Mouse (Mus musculus) C2C12 (cell line): ENCODE data around the gene St6gal1. TPM values are rescaled to one million over a fixed set of nuclear protein-coding genes. Genes with fewer than 3 reads are reported as not detected.

Source experiments
- H3K27me3 ChIP-seq: one replicate; pipeline ENCODE4 v1.6.1; 2011; ENCODE audit not compliant: control insufficient read depth, insufficient read depth, insufficient read length
- H3K36me3 ChIP-seq: one replicate; pipeline ENCODE4 v1.6.1; 2011; ENCODE audit not compliant: control insufficient read depth, insufficient read depth
- H3K4me3 ChIP-seq: one replicate; pipeline ENCODE4 v1.5.1; 2011; ENCODE audit warnings: mild to moderate bottlenecking, control low read depth; ENCODE audit not compliant: poor library complexity, insufficient read depth, severe bottlenecking
- H3K79me2 ChIP-seq: one replicate; pipeline ENCODE4 v1.6.1; 2011; ENCODE audit not compliant: control insufficient read depth, insufficient read depth
- H3K79me3 ChIP-seq: one replicate; pipeline ENCODE4 v1.6.1; 2011; ENCODE audit warnings: low read depth, control low read depth
- H3ac ChIP-seq: one replicate; pipeline ENCODE3; 2011; ENCODE audit warnings: low read depth; ENCODE audit not compliant: control insufficient read depth, insufficient read length
- CEBPB ChIP-seq: IDR thresholded peaks from one replicate; pipeline ENCODE4 v1.6.1; 2011; ENCODE audit warnings: low read depth, mild to moderate bottlenecking, control low read depth, moderate library complexity
- CTCF ChIP-seq: IDR thresholded peaks from one replicate; pipeline ENCODE4 v1.5.1; 2011; ENCODE audit not compliant: control insufficient read depth, insufficient read depth, insufficient read length
- FOSL1 ChIP-seq: IDR thresholded peaks from one replicate; pipeline ENCODE4 v1.8.0; 2011; ENCODE audit warnings: mild to moderate bottlenecking, low read length; ENCODE audit not compliant: poor library complexity, insufficient read depth, severe bottlenecking
- MAX ChIP-seq: IDR thresholded peaks from one replicate; pipeline ENCODE4 v1.6.1; 2011; ENCODE audit warnings: mild to moderate bottlenecking, control low read depth
- MYOD1 ChIP-seq: IDR thresholded peaks from one replicate; pipeline ENCODE4 v1.6.1; 2011; ENCODE audit warnings: low read depth; ENCODE audit not compliant: control insufficient read depth, insufficient read length
- MYOG ChIP-seq: IDR thresholded peaks from one replicate; pipeline ENCODE4 v1.6.1; 2011; ENCODE audit not compliant: control insufficient read depth, insufficient read length; ENCODE audit errors: extremely low read depth
- USF1 ChIP-seq: IDR thresholded peaks from one replicate; pipeline ENCODE4 v1.6.1; 2011; ENCODE audit warnings: low read depth, mild to moderate bottlenecking, control low read depth, moderate library complexity
- polyA plus RNA-seq: library from polyadenylated mRNA; unstranded; fragments of >200 nt; fragmentation: generic; extraction: Trizol; gene quantifications from one replicate; pipeline ENCODE4 v1.2.1, GENCODE M21; 2012; ENCODE audit warnings: missing spikeins

St6gal1 gene
- polyA plus RNA-seq, 1 experiment: 6.2 TPM

DNA sequence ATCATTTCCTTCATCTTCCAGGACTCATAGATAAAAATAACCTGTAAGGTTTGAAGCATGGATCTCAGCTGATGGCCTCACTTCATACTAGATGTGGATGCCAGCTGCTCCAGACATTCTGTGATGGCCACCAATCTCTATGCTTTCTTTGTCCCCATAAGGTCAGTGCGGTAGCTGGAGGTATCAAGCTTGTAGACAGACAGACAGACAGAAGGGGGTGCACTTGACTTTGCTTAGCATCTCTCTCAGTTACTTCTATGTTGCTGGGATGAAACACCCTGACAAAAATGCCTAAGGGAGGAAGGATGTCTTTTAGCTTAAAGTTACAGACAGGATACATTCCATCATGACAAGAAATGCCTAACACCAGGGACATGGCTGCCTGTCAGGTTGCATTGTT lies 59.1 kb downstream of the St6gal1 start:
- H3K27me3 ChIP-seq: no peaks in the 10 kb centered on the region
- no peaks in the 10 kb centered on the region for H3K79me2 ChIP-seq
- no peaks in the 10 kb centered on the region for H3K79me3 ChIP-seq
- H3K36me3 ChIP-seq: no peaks in the 10 kb centered on the region
- no peak overlapping the region for H3ac ChIP-seq
- TF ChIP-seq CEBPB (no peak), USF1 (no peak), MYOD1 (no peak), CTCF (no peak), MAX (no peak), MYOG (no peak), FOSL1 (no peak)
- H3K4me3 ChIP-seq: no peak overlapping the region

DNA sequence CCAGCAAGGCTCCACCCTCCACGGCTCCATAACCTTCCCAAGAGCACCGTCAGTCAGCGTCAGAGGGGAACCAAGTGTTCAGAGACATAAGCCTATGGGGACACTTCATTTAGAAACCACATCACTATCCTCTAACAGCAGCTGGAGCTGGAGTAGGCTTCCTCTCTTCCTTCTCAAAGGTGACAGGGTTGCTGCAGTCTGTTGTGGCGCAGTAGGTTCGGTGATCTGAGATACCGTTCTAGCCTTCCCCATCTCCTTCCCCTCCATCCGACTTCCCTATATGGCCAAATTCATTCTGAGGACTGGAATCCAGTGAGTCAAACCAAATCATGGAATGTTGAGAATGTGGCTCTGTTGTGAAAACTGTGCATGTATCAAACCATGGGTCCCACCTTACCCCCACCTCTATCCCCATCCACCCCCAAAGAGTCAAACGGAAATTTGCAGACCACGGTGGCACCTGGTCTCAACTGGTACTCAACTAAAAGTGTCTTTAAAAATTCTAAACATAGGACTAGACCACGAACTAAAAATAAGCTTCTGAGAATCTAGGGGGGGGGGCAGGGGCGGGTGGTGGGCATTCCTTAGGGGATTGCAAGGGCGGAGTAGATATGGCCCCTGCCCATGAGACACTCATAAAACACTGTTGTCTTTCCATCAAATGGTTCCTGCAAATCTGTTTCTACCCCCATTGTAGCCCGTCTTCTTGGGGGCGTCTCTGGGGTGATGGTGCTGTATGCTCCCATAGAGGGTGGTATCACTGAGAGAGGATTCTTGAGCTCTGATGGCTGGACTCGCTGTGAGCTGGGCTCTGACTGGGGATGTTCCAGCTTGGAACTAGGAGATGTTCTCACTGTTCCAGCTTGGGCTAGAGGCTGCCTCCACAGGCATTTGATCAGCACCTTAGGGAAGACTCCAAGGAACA lies 60.2 kb downstream of the St6gal1 start:
- H3ac ChIP-seq: no peak overlapping the region
- TF ChIP-seq MYOD1 (no peak), FOSL1 (no peak), MYOG (no peak), MAX (no peak), CTCF (no peak), USF1 (no peak), CEBPB (no peak)
- no peaks in the 10 kb centered on the region for H3K79me2 ChIP-seq
- H3K27me3 ChIP-seq: no peaks in the 10 kb centered on the region
- H3K79me3 ChIP-seq: no peaks in the 10 kb centered on the region
- no peaks in the 10 kb centered on the region for H3K36me3 ChIP-seq
- no peak overlapping the region for H3K4me3 ChIP-seq

DNA sequence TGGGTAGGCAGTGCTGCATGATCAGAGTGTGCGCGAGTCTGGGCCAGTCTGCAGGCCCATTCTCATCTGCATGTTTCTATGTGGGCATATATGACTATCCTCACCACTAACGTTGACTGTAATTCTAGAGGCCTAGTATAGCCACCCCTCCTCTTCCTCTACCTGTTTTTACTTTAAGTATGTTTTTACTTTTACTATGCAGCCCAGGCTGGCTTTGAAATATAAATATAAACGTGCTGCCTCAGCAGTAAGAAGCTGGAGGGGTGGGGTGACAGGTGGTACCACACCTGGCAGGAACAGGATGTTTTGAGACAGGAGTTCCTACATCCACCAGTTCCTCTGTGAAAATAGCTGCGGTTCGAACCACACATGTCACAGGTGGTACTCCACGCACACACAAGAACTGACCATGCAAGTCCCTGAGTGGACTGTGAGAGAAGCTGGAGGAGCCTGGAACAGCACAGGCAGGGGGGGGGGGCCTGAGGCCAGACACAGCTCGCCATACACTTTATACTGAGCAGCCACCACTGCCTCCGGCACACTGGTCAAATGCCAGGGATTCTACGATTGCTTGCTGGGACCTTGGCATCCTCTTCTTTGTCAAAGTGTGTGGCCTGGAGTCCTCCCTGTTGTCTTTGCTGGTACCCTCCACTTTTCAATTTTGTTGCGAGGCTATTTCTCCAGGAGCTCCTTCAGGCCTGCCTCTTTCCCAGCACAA lies 62.0 kb downstream of the St6gal1 start:
- TF ChIP-seq FOSL1 (no peak), USF1 (no peak), CEBPB (no peak), MYOG (no peak), MYOD1 (no peak), MAX (no peak), CTCF (no peak)
- Histone ChIP-seq H3K79me3 (no peaks in the 10 kb centered on the region), H3K79me2 (no peaks in the 10 kb centered on the region), H3K27me3 (no peaks in the 10 kb centered on the region), H3K36me3 (no peaks in the 10 kb centered on the region), H3K4me3 (no peak overlapping the region), H3ac (no peak overlapping the region)

DNA sequence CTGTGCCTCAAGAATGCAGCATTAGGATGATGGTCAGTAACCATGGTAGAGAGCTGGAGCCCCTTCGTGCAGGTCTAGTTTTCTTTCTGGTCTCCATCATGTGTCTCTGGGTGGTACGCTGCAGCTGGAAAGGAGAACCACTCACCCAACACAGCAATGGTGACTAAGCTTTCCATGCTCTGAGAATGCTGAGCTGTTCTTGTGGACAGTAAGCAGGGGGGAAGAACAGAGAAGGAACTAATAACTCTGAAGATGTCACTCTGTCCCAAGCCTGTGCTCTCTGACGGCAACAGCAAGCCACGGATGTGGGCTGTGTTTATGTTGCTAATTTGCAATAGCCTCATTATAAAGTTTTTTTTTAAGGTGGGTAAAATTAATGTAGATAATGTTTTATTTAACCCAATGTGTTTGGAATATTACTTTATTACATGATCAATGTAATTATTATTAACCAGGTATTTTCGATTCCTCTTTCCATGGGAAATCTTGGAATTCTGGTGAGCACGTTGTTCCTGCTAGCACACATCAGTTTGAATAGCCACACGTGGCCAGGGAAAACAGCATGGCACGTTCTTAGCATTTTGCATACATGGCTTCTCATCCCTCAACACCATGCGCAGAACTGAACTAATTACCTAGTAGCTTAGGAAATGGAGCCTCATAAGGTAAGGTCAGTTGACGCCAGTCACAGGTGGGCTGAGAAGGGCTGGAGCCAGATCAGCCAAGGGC lies 62.9 kb downstream of the St6gal1 start:
- no peaks in the 10 kb centered on the region for H3K79me3 ChIP-seq

DNA sequence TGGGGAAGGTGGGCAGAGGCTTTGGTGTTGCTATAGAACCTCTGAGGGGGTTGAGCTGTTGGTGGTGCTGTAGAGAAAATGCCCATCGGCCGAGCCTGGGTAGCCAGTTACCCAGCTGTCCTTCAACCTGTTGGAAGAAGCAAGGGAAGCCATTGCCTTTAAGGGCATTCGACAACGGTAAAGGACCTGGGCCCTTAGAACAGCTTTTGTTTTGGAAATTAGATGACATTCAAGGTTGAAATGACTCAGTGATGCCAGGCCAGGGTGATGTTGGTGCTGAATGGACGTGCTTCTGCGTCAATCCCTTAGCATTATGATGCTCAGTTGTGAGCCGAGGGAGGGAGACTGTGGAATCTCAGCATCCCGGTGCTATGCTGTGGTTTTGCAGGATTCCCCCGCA lies 63.6 kb downstream of the St6gal1 start:
- Histone ChIP-seq H3K79me2 (no peaks in the 10 kb centered on the region), H3K27me3 (no peaks in the 10 kb centered on the region), H3K4me3 (no peak overlapping the region), H3K36me3 (no peaks in the 10 kb centered on the region), H3K79me3 (no peaks in the 10 kb centered on the region), H3ac (no peak overlapping the region)
- TF ChIP-seq CTCF (no peak), FOSL1 (no peak), CEBPB (no peak), MAX (no peak), USF1 (no peak), MYOD1 (no peak), MYOG (no peak)

More for the DNA sequence above, 62.9 kb downstream of the St6gal1 start:
- TF ChIP-seq USF1 (no peak), CTCF (no peak), MYOG (no peak), FOSL1 (no peak), MYOD1 (no peak), CEBPB (no peak), MAX (no peak)
- H3ac ChIP-seq: no peak overlapping the region
- no peaks in the 10 kb centered on the region for H3K79me2 ChIP-seq
- no peak overlapping the region for H3K4me3 ChIP-seq
- no peaks in the 10 kb centered on the region for H3K27me3 ChIP-seq
- H3K36me3 ChIP-seq: no peaks in the 10 kb centered on the region
